Mouse (Mus musculus): ENCODE measurements around the gene Gm13285.

GRCm38 (mm10) chr4:88838828-88839227 lies 39.4 kb downstream of the Gm13285 start:
- TF ChIP-seq CTCF (IDR thresholded peaks at IDR 0.05; ENCODE audit: extremely low read depth, insufficient read depth, low read length) (no peak), POLR2A (IDR thresholded peaks at IDR 0.05; ENCODE audit: extremely low read depth, insufficient read depth, low read length) (no peak)

Measured in cortical plate, adult 2 months (tissue).